Mouse (Mus musculus): ENCODE measurements at regions not wholly inside any gene's neighbourhood (a gene's known extent, or its start where the extent isn't known, plus 50 kb on each side); places are given as distances from the start of the nearest gene placed in this dataset.

GRCm38 (mm10) chr3:101162536-101163159, 52.6 kb upstream of the Ptgfrn start:
- DNase-seq (ENCODE audit: low spot score in 2 of 2): no peak

DNA sequence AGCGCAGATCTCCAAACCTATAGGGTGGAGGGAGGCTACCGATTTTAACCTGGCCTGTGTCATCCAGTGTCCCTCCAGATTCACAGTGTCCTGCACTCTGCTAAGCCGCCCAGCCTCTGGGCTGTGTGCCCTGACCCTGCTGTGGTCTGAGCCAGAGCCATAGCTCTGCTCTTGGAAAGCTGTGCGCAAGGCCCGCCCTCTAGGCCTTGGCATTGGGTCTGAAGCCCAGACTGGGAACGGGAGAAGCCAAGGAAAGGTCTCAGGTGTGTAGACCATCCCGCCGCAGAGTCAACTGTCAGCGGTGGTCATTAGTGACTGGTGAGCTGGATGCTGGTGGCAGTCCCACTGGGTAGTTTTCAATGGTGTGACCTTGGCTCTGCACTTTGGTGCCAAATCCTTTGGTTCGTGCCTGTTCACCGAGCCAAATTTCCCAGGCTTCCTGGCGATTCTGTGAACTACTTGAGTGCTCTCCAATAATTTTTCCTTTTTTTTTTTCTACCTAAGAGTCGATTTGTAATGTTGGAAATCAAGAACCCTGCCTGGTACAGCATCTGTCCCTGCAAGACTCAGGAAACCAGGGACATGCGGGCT, 52.0 kb upstream of the Ptgfrn start:
- DNase-seq (ENCODE audit: low spot score in 2 of 2): peak in 1 of 2 experiments; percentile 12

GRCm38 (mm10) chr3:101161421-101161940, 51.4 kb upstream of the Ptgfrn start:
- DNase-seq (ENCODE audit: low spot score in 2 of 2): no peak
